Mouse (Mus musculus): Measurements from ENCODE around the gene Antxr2. TPM values are rescaled to one million over a fixed set of nuclear protein-coding genes. Genes with fewer than 3 reads are reported as not detected.
A peak's percentile ranks its signal among the peaks of the same experiment; 100 is the strongest.

Gene Antxr2
- total RNA-seq, 2 experiments from 2014 or later, result 8.1 to 12.1 TPM

GRCm38 (mm10) chr5:98021518-98021917 is 9.3 kb downstream of the Antxr2 start:
- no peak for TF ChIP-seq CTCF (IDR thresholded peaks at IDR 0.05)
- intact Hi-C loops (cut with DNase I), result no loop called here
- no peak for DNase-seq
- Histone ChIP-seq H3K4me3 (no peak overlapping the region), H3K27ac (no peak overlapping the region)

- TF ChIP-seq CTCF (IDR thresholded peaks at IDR 0.05), result no peak
- Histone ChIP-seq H3K4me3 (no peak overlapping the region), H3K27ac (no peak overlapping the region)
- no peak for DNase-seq
- intact Hi-C loops (cut with DNase I), result no loop called here
These were observed 10.2 kb downstream of the Antxr2 start for GRCm38 (mm10) chr5:98020658-98021057.

- no peak for DNase-seq
- TF ChIP-seq CTCF (IDR thresholded peaks at IDR 0.05), result no peak
- Histone ChIP-seq H3K4me3 (no peak overlapping the region), H3K27ac (no peak overlapping the region)
- intact Hi-C loops (cut with DNase I), result no loop called here
These were observed 11.4 kb downstream of the Antxr2 start for GRCm38 (mm10) chr5:98019396-98019795.

GRCm38 (mm10) chr5:98018162-98018561 is 12.7 kb downstream of the Antxr2 start:
- H3K27ac ChIP-seq, result no peak overlapping the region
- no peak for DNase-seq

GRCm38 (mm10) chr5:98016247-98017203 is 14.3 kb downstream of the Antxr2 start:
- DNase-seq, result peak; percentile 34
- Histone ChIP-seq H3K27ac (peak overlapping the region; percentile 31; the same call in 1 of the 2 replicates), H3K4me3 (peak overlapping the region; percentile 13; the same call in 1 of the 2 replicates)
- no peak for TF ChIP-seq CTCF (IDR thresholded peaks at IDR 0.05)
- intact Hi-C loops (cut with DNase I), result no loop called here

More at GRCm38 (mm10) chr5:98018162-98018561, 12.7 kb downstream of the Antxr2 start:
- no peak for TF ChIP-seq CTCF (IDR thresholded peaks at IDR 0.05)
- H3K4me3 ChIP-seq, result no peak overlapping the region
- intact Hi-C loops (cut with DNase I), result no loop called here

- no peak for TF ChIP-seq CTCF (IDR thresholded peaks at IDR 0.05)
- Histone ChIP-seq H3K4me3 (no peak overlapping the region), H3K27ac (no peak overlapping the region)
- intact Hi-C loops (cut with DNase I), result no loop called here
- peak; percentile 43 for DNase-seq
These were observed 25.1 kb downstream of the Antxr2 start for GRCm38 (mm10) chr5:98005751-98006150.

- intact Hi-C loops (cut with DNase I), result no loop called here
- DNase-seq, result no peak
- no peak overlapping the region for H3K27ac ChIP-seq
- TF ChIP-seq CTCF (IDR thresholded peaks at IDR 0.05), result no peak
- H3K4me3 ChIP-seq, result no peak overlapping the region
These were observed 31.5 kb downstream of the Antxr2 start for GRCm38 (mm10) chr5:97999261-97999824.

- TF ChIP-seq CTCF (IDR thresholded peaks at IDR 0.05), result no peak
- intact Hi-C loops (cut with DNase I), result no loop called here
- Histone ChIP-seq H3K27ac (no peak overlapping the region), H3K4me3 (no peak overlapping the region)
- DNase-seq, result no peak
These were observed 34.2 kb downstream of the Antxr2 start for GRCm38 (mm10) chr5:97996500-97997176.

- intact Hi-C loops (cut with DNase I), result no loop called here
- no peak for TF ChIP-seq CTCF (IDR thresholded peaks at IDR 0.05)
- Histone ChIP-seq H3K27ac (no peak overlapping the region), H3K4me3 (no peak overlapping the region)
- no peak for DNase-seq
These were observed 35.0 kb downstream of the Antxr2 start for GRCm38 (mm10) chr5:97995881-97996280.

- intact Hi-C loops (cut with DNase I), result no loop called here
- Histone ChIP-seq H3K4me3 (no peak overlapping the region), H3K27ac (no peak overlapping the region)
- DNase-seq, result no peak
- TF ChIP-seq CTCF (IDR thresholded peaks at IDR 0.05), result no peak
These were observed 44.1 kb downstream of the Antxr2 start for GRCm38 (mm10) chr5:97986656-97987294.

GRCm38 (mm10) chr5:97983375-97983774 is 47.5 kb downstream of the Antxr2 start:
- intact Hi-C loops (cut with DNase I), result no loop called here
- Histone ChIP-seq H3K4me3 (no peak overlapping the region), H3K27ac (no peak overlapping the region)
- no peak for TF ChIP-seq CTCF (IDR thresholded peaks at IDR 0.05)
- DNase-seq, result no peak

GRCm38 (mm10) chr5:97980472-97980871 is 50.4 kb downstream of the Antxr2 start:
- intact Hi-C loops (cut with DNase I), result no loop called here
- peak overlapping the region; percentile 43 for H3K4me3 ChIP-seq
- TF ChIP-seq CTCF (IDR thresholded peaks at IDR 0.05), result no peak
- peak overlapping the region; percentile 28; the same call in 1 of the 2 replicates for H3K27ac ChIP-seq
- DNase-seq, result no peak

Data from gastrocnemius, adult 2 months (tissue).